Mouse (Mus musculus): ENCODE results near the gene Skiv2l.
"Not testable (repeated sequence)": the region's sequence is repeated elsewhere in the genome, so short reads cannot be mapped to it uniquely, and the experiment has no call there.

Gene Skiv2l

DNA sequence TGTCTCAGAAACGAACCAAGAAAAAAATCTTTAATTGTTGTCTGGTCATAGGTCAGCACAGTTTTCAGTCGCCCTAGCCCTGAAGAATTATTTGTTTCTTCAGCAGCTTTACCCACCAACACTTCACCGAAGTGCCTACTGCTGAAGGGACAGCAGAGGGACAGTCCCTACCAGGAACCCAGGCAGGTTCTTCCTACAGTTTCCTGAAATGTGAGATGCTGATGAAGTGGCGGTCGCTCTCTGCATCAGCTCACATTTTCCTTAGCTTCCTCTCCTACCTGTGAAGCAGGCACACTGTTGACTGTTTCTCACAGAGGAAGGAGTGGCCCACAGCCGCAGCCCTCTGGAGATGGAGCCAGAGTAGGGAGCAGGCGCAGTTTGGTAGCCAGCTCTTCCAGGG, 16.0 kb upstream of the Skiv2l start:
- DNase-seq = no peak

DNA sequence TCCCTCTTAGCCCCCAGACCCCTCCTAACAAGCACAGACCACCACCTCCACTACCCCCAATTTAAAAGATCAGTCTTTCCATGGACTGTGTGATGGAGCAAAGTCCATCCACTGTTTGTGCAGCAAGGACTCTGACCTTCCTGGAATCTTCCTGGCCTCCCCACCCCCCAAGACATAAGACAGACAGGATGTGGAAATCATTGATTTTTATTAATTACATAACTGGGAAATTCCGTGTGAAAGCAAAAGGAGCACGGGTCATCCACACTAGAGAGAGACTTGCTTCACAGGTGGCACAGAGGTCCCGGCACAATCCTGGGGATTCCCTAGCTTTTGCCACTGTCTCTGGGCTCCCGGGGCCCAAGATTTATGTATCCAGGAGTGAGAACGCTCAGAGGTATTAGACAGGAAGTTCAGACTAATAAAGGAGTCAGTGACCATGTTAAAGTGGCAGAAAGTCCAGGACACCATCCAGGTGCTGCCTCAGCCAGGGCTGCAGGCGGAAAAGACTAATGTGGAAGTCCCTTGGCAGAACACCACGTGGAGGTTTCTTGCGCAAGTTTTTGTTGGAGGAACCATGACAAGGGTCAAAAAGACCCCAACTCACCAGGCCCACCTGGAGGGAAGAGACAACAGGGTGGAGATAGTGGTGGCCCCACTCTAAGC, 12.5 kb upstream of the Skiv2l start, which contains the start of gene Cfb:
Gene Cfb, minus strand, starts transcription at position 103 of the 666 bp plus-strand sequence.
- no peak for DNase-seq

DNA sequence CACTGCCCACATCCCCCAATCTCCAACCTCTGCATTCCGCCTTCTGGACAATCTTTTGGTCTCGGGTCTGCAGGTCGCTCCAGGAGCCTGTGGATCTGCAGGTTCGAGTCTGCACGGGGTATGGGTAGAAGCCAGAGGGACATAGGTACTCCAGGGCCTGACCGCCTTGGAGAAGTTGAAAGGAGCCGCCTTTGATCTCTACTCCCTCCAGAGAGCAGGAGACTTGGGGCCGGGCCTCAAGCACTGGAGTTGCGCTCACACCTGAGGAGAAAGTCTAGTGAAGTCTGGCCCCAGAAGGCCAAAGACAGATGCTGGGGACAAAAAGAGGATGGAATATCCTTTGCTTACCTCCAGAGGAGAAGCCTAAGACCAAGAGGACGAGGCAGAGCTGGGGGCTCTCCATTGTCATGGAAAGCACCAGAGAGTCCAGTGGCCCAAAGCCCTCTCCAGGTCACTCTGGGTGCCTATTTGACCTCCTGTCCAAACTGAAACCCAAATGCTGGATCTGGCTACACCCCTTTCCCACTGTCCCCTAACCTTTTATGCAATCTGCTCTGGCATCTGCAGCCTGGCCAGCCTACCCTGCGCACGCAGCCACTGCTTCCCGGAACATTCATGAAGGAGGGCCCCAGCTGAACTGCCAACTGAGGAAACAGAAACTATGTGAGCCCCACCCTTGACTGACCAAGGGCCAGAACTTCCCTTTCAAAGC, 11.8 kb upstream of the Skiv2l start:
- DNase-seq = peak in 1 of 2 experiments; percentile 50

DNA sequence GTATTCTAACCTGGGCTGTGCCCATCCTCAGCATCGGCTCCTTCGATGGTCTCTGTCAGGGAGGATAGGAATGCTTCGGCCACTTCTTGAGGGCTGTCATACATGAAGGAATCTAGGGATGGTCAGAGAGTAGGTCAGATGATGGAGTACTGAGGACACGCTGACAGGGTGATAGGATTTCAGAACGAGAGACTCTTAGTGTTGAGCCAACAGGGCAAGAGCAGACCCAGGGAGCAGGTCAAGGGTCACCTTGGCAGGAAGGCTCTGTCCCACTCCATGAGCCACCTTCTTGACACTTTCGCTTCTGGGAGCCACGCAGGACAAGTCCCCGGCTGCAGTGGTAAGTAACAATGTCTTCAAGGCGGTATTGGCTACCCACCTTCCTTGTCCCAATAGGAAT, 10.5 kb upstream of the Skiv2l start:
- no peak for DNase-seq

DNA sequence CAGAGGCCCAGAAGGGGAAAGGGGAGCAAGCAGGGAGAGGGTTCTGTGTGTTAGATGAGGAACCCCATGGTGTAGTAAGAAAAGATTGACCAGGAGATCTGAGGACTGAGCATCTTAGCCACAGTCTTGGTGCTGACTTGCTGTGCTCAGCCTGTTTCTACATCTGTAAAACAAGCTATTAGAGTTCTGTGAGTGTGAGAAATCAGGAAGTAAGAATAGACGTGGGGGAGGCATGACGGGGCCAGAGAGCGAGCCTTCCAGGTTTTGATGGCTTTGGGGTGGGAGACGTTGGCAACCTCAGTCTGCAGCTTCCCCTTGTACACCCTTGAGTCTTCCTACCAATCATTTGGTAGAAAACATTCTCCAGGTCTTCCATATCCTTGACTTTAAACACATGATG, 8.7 kb upstream of the Skiv2l start:
- DNase-seq = no peak

DNA sequence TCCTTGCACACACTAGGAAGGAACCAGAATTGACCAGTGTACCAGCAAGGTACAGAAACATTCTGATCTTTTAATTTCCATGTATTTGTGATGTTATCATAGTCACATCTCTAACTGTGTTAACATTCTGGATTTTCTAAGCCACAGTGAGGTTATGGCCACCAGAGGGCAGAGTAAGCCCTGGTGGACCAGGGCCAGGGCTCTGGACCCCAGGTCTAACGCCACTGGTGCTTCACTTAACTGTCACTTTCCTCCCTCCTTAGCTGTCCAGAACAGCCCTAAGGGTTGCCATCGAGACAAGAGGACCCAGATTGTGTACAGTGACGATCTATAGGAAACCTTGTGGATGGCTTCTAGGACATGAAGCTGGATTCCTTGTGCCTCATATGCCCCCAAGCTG, 5.8 kb upstream of the Skiv2l start:
- peak; percentile 43 to 64 for DNase-seq

DNA sequence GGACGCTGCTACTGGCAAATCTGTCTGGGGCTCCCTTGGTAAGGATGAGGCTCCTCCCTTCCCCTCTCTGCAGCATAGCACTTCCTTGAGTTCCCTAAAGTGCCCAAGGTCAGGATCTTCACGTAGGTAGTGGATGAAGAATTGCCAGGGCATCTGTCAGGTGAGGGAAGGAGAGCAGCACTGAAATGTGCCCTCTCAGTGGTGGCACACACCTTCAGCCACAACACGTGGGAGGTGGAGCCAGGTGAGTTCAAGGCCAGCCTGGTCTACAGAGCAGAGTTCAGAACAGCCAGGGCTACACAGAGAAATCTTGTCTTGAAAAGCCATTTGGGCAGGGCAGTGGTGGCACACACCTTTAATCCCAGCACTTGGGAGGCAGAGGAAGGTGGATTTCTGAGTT, 4.8 kb upstream of the Skiv2l start:
- DNase-seq = no peak

DNA sequence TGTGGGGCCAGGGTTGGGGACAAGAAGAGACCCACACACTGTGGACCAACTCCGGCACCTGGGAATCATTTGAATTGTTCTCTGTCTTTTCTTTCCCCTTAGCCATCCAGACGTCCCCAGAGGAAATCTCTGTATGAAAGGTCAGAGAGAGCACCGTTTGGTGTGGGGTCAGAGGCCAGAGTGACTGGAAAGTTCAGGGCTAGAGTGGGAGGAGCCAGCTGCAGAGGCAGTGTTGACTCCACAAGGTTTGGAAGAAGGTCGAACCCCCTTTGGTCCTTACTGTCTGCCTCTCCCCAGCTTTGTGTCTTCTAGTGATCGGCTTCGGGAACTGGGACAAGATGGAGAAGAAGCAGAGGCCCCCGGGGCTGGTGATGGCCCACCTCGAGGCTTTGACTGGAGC, 3.5 kb upstream of the Skiv2l start:
- DNase-seq = no peak

DNA sequence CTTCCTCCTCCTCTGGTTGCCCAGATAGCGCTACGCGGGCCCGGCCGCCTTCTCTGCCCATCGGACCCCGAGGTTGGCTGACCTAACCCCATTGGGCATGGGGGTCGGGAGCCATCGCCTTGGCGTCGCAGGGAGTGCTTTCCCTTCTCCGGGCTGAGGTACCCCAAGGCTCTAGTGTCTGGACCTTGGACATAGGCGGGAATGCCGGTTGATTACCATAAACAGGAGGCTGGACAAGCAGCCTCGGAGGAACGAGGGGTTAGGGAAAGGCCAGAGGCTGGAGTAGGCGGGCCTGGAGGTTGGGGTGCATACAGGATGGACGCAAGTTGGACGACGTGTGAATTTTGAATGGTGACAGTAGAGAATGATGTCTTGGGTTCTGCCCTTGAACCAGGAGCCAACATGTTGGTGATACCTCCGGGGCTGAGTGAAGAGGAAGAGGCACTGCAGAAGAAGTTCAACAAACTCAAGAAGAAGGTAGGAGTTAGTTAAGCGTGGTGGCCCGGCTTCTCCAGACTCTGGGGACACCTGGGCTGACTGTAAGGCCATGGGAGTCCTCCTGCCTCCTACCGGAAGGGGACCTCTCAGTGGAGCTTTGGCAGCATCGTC, 611 bp upstream of the Skiv2l start:
- peak in 1 of 2 experiments; percentile 20 for DNase-seq

DNA sequence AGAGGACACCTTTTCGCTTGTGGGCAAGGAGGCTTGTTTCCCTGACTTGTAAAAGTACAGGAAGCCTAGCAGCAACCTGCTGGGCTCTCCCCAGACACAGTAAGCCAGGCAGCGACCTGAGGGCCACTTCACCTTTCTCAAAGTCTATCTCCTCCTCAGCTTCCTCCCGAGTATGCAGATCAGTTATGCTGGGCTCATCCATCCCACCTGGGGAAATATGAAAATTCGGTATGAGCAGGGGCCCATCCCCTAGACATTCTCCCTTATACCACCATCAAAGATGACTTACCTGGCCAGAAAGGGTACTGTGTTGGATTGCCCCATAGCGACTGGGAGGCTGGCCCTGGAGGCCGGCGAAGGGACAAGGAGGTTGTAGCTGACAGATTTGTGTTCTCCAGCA, 2.4 kb downstream of the Skiv2l start:
- no peak for DNase-seq

DNA sequence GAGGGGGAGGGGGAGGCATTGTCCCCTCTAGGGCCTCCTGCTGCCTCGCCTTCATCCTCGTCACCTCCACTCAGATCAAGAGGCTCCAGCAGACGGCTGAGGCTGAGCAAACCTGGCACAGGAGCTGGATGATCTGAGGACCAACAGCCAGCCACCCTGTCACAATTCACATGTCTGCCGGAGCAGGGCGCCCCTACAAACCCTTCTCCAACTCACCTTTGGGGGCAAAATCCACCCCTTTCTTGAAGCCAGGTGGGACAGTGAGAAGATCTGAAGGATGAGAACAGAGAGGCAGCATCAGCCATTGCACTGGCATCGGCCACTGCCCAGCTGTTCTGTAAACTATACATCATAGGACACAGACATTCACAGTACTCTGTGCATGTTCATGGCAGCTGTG, 2.8 kb downstream of the Skiv2l start:
- DNase-seq = no peak

DNA sequence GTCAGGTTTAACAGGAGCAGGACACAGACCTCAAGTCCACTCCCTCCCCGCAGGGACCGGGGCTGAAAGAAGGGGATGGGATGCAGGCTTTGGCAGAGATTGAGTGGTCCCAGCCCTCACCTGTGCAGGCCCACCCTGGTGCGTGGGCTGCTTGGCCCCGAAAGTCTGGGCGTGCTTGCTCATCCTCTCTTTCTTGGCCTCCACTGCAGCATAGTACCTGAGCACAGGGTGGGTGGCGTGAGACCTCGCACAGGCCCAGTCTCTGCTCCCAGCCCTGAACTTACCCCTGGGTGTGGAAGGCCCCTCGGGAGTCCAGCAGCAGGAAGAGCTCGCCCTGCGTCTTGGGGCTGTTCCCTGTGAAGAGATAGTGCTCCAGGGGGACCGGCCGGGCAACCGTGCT, 5.1 kb downstream of the Skiv2l start:
- DNase-seq = peak in 1 of 2 experiments; percentile 24

DNA sequence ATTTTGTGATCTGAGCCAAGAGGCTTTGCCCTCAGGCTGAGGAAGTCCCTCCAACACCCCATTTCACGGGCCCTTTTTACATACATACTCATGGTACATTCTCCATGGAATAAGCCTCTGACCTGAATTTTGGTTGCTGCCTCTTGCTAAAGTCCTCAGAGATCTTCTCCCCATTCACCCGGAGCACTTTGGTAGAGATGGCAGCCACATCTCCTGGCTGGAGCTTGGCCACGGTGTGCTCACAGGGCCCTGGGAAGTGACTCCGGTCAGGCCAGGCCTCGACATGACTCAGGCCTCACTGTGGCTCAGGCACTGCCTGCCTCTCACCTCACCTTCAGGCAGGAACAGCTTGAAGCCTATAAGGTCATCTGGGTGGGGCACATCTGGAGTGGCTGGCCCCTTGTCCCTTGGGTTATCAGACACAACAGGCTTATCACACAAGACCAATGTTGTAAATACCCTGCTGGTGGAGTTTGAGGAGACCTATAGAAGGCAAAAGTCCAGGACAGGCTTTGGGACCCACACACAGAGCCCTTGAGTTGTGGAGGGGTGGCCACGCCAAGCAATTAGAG, 9.2 kb downstream of the Skiv2l start:
- DNase-seq = no peak

DNA sequence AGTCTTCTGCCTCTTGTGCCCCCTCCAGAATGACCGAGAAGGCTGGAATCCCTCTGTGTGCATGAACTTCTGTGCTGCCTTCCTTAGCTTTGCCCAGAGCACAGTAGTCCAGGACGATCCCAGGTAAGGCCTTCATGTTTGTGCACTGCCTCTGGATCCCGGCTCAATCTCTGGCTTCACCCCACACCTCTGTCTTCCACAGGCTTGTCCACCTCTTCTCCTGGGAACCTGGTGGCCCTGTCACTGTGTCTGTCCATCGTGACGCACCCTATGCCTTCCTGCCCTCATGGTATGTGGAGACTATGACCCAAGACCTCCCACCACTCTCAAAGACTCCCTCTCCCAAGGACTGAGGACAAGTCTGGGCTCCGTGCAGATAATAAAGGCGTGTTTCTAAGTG, 11.2 kb downstream of the Skiv2l start:
- no peak for DNase-seq

DNA sequence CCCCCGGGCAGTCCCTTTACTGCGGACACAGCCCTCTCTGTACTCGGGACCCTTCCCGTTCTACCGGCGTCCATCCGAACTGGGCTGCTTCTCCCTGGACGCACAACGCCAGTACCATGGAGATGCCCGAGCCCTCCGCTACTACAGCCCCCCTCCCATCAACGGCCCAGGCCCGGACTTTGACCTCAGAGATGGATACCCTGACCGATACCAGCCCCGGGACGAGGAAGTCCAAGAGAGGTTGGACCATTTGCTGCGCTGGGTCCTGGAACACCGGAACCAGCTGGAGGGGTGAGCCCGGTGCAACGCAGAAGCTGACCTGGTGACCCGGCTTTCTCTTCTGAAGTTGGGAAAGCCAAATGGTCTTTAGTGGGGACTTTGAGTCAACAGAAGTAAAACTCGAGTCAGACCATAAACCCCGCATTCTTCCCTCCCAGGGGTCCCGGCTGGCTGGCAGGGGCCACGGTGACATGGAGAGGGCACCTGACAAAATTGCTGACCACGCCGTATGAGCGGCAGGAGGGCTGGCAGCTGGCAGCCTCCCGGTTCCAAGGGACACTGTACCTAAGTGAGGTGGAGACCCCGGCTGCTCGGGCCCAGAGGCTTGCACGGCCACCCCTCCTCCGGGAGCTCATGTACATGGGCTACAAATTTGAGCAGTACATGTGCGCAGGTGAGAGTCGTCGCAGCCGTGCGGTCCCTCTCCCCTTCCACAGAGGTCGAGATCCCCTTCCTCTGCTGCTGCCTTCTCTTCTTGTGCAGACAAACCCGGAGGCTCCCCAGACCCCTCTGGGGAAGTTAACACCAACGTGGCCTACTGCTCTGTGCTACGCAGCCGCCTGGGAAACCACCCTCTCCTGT, 12.3 kb downstream of the Skiv2l start:
- peak in 1 of 2 experiments; percentile 18 for DNase-seq

DNA sequence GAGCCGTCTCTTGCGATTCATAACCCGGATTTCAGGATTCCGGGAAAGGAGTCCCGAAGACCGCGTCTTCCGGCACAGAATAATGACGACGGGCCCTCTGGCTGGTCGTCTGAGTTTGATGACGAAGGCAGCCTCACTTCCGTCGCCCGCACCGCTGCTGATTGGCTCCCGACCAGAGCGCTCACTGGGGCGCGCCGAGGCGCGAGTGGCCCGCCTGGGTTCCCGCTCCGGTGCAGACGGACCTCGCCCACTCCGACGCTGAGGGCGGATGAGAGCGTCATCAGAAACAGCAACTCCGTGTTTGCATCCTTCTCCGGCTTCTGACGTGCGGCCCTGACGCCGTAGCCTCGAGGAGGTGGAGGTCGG, 13.2 kb downstream of the Skiv2l start, which contains the start of the genes Stk19 and Dxo:
Gene Stk19, minus strand, starts transcription at position 90 of the 366 bp plus-strand sequence.
Gene Dxo, plus strand, starts transcription at position 164 of the 366 bp plus-strand sequence.
- DNase-seq = peak; percentile 97

DNA sequence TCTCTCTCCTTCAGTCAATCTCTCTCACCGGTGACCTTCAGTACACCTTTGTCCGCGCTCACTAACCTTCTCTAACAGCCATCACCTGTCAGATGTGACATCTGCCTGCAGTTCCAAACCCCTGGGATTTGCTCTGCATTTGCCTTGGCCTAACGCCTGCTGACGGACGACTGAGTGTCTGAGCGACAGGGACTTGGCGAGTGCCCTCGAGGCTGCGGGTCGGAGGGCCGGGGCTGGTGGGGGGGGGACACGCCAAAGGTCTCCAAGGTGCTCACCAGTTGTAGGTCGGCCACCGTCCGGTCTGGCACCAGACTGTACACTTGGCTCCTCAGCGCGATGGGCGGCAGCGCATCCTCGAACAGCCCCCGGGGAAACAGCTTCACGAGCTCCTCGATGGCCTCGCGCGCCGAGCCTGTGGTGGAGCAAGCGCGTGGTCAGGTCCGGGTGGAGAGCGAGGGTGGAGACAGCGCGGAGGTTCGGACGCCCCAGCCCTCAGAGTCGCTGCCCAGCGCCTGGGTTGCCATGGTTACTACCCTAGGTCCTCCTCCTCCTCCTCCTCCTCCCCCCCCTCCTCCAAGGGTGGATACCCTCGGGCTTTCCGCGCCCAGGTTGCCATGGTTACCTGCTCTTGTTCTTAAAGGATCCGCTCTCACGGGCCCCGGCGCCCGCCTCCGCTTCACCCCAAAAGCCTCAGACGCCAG, 13.7 kb downstream of the Skiv2l start:
- no peak for DNase-seq

DNA sequence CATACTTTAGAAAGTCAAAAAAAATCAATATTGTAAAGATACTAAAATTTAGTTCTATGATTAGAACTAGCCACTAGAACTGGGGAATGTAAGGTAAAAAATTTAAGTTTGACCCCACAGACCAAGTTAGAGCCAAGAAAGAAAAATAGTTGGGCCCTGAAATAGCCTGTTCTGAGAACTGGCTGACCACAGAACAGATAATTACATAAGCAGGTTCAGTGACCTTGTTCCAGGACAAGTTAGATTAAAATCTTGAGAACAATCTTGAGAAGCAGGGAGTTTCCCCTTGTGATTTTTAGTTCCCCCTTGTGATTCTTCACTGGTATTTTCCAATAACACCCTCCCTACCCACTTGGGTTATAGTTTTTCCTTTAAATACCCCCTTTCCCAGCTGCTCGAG, 19.2 kb downstream of the Skiv2l start:
- not testable (repeated sequence) for DNase-seq

DNA sequence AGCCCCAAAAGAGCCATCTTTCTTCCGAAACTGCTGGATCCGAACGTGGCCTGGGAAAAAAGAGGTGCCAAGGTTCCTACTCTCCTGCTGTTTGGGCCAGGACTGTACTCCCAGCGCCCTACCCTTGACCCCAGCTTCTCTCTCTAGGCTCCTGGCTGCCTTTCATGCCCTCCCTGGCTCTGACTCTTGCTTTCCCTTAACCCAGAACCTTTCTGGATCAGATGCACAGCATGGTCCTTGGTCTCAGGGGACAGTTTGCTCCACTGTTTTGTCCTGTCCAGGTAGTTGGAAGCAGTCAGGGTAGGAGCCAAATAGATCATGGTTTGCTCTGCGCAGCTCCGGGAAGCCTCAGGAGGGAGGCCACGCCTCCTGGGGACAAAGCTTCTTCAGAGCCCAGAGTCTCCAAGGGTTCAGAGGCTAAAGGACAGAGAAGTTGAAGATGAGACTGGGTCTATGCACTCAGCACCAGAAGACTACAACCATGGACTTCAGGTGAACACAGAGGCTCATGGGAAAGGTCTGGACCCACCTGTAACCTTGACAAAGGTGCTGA, 35.1 kb downstream of the Skiv2l start:
- DNase-seq = no peak

DNA sequence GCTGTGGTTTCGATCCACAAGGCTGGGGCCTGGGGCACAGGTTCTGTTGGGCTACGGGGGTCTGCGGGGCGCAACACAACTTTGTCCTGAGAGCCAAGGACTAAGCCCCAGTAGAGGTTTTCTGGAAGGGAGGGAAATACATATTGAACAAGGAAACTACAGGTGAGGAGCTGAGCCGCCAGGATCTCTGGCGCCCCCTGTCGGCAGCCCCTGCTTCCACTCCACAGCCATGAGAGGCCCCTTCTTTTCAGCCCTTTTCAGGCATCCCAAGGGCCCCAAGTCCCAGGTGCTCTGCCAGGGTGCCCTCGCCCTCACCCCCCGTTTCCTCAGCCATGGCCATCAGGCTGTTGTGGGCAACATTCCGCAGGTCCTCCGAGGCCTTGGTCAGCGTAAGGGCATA, 36.3 kb downstream of the Skiv2l start:
- DNase-seq = peak in 1 of 2 experiments; percentile 37

DNA sequence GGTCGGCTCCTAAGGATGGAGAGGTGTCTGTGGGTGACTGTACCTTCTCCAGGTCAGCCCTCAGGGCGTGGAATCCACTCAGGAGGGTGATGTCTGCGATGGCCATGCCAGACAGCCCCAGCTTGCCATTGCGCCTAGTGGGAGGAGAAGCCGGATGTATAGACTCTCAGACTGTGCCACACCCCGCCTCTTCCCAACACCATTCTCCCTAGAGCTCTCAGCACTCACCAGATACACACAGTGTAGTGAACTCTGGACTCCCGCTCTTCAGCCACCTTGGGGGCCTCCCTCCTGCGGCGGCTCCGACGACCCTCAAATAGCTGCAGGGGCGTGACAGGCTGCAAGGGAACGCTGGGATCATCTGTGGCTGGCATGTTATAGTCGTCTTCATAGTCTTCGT, 38.7 kb downstream of the Skiv2l start:
- peak in 1 of 2 experiments; percentile 20 for DNase-seq

DNA sequence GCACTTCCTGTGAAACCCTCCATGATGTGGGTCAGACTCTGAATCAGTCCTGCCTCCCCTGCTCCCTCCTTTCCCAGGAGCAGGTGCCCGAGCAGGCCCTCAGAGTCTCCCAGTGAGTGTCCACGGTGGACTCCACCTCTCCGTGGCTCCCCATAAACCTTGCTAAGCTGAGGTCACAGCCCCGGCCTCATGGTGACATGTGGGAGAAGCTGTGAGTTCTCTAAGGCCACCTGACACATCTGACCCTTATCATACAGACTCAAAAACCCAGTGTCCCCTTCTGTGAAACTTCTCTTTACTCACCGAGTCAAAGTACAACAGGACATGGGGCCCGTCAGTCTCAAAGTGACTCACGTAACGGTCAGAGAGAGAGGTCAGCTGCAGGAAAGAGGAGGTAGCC, 39.2 kb downstream of the Skiv2l start:
- not testable (repeated sequence) for DNase-seq
